Mouse (Mus musculus): ENCODE data around the gene Eral1.

- TF ChIP-seq EP300 (IDR thresholded peaks at IDR 0.05; ENCODE audit: insufficient read depth, low read depth, low read length) = no peak
- no peak for TF ChIP-seq CTCF (IDR thresholded peaks at IDR 0.05)
- no peak for TF ChIP-seq POLR2A (IDR thresholded peaks at IDR 0.05; ENCODE audit: insufficient read depth, low read depth, low read length)
Measured at GRCm38 (mm10) chr11:78123782-78124181, 43.6 kb upstream of the Eral1 start.
